Mouse (Mus musculus) embryonic facial prominence, embryonic 12.5 days (tissue): Measurements from ENCODE around the gene Prss47. TPM values are rescaled to one million over a fixed set of nuclear protein-coding genes. Genes with fewer than 3 reads are reported as not detected.

Experiments used
- ATAC-seq: fragments of 200-750 bp; cut with Nextera tagmentation; 2 replicates; pipeline ENCODE4 v1.8.0; 2017; ENCODE audit not compliant: insufficient number of reproducible peaks, insufficient read depth, low FRiP score, low TSS enrichment
- H3K27ac ChIP-seq: fragments of 300-500 bp; sonication (generic); 2 replicates; pipeline ENCODE4 v1.5.1; 2016; ENCODE audit warnings: mild to moderate bottlenecking
- H3K27me3 ChIP-seq: fragments of 300-500 bp; sonication (generic); 2 replicates; pipeline ENCODE4 v1.6.1; 2016; ENCODE audit warnings: mild to moderate bottlenecking, moderate library complexity
- H3K36me3 ChIP-seq: fragments of 300-500 bp; sonication (generic); 2 replicates; pipeline ENCODE4 v1.6.1; 2016; ENCODE audit warnings: mild to moderate bottlenecking
- H3K4me1 ChIP-seq: fragments of 300-500 bp; sonication (generic); 2 replicates; pipeline ENCODE4 v1.6.1; 2016
- H3K4me2 ChIP-seq: fragments of 300-500 bp; sonication (generic); replicated peaks from 2 replicates; pipeline ENCODE4 v1.6.1; 2016; ENCODE audit warnings: mild to moderate bottlenecking, moderate library complexity
- H3K4me3 ChIP-seq: fragments of 300-500 bp; sonication (generic); 2 replicates; pipeline ENCODE4 v1.5.1; 2016; ENCODE audit warnings: mild to moderate bottlenecking
- H3K9ac ChIP-seq: fragments of 300-500 bp; sonication (generic); 2 replicates; pipeline ENCODE4 v1.6.1; 2016; ENCODE audit warnings: mild to moderate bottlenecking, moderate library complexity
- H3K9me3 ChIP-seq: fragments of 300-500 bp; sonication (generic); 2 replicates; pipeline ENCODE4 v1.6.1; 2016; ENCODE audit warnings: mild to moderate bottlenecking, moderate library complexity
- WGBS: fragments of 180-500 bp; shearing (Covaris S2); methylation state at CpG from one replicate; pipeline ENCODE4 v1.1.7; 2016; 5-methylcytosine and 5-hydroxymethylcytosine counted together
- polyA plus RNA-seq: library from polyadenylated mRNA; unstranded; fragments of >200 nt; fragmentation: Nextera tagmentation; extraction: Ambion mirVana; gene quantifications from 2 replicates; pipeline ENCODE4 v1.2.1, GENCODE M21; 2016

Gene Prss47
- not detected in 2 replicates for polyA plus RNA-seq

- H3K4me1 ChIP-seq, result no peaks in the 10 kb centered on the region
- whole genome bisulfite sequencing, result 84% methylated on average over 9 of the region's 9 CpGs
- H3K27ac ChIP-seq, result no peak within 1 kb of the TSS
- no peak within 1 kb of the TSS for H3K9ac ChIP-seq
- H3K4me3 ChIP-seq, result no peak within 1 kb of the TSS
- no peak within 1 kb of the TSS for H3K4me2 ChIP-seq
- no peaks in the 10 kb centered on the region for H3K36me3 ChIP-seq
- no peaks in the 10 kb centered on the region for H3K9me3 ChIP-seq
- no peak for ATAC-seq
- no peaks in the 10 kb centered on the region for H3K27me3 ChIP-seq
Measured at GRCm38 (mm10) chr13:65052660-65053059, at the start of gene Prss47. Gene Prss47, minus strand, starts transcription at chr13:65052760.

- Histone ChIP-seq H3K36me3 (0 out of 2 replicates have a peak, but pooled peaks cover 10% of the 10 kb centered on the region), H3K9ac (no peak overlapping the region), H3K9me3 (peaks cover 24% of the 10 kb centered on the region), H3K27ac (no peak overlapping the region), H3K27me3 (no peaks in the 10 kb centered on the region), H3K4me2 (no peak overlapping the region), H3K4me3 (no peak overlapping the region), H3K4me1 (no peaks in the 10 kb centered on the region)
- WGBS, result 90% methylated on average over 3 of the region's 3 CpGs
- ATAC-seq, result no peak
Measured at GRCm38 (mm10) chr13:65101232-65101631, 48.7 kb upstream of the Prss47 start.

- no peak overlapping the region for H3K4me2 ChIP-seq
- H3K4me3 ChIP-seq, result no peak overlapping the region
- H3K9ac ChIP-seq, result no peak overlapping the region
- peaks cover 20% of the 10 kb centered on the region for H3K9me3 ChIP-seq
- WGBS, result 91% methylated on average over 9 of the region's 9 CpGs
- H3K4me1 ChIP-seq, result no peaks in the 10 kb centered on the region
- no peak for ATAC-seq
- 0 out of 2 replicates have a peak, but pooled peaks cover 10% of the 10 kb centered on the region for H3K36me3 ChIP-seq
- no peaks in the 10 kb centered on the region for H3K27me3 ChIP-seq
- H3K27ac ChIP-seq, result no peak overlapping the region
Measured at GRCm38 (mm10) chr13:65100678-65101077, 48.1 kb upstream of the Prss47 start.

- H3K36me3 ChIP-seq, result peaks cover 17% of the 10 kb centered on the region; the same call in 1 of the 2 replicates
- no peak overlapping the region for H3K4me3 ChIP-seq
- H3K9ac ChIP-seq, result no peak overlapping the region
- no peak for ATAC-seq
- no peaks in the 10 kb centered on the region for H3K4me1 ChIP-seq
- peaks cover 7% of the 10 kb centered on the region for H3K9me3 ChIP-seq
- H3K27me3 ChIP-seq, result no peaks in the 10 kb centered on the region
- H3K27ac ChIP-seq, result no peak overlapping the region
- no peak overlapping the region for H3K4me2 ChIP-seq
Measured at GRCm38 (mm10) chr13:65097018-65097417, 44.5 kb upstream of the Prss47 start.

GRCm38 (mm10) chr13:65095923-65096322, 43.4 kb upstream of the Prss47 start:
- no peak overlapping the region for H3K27ac ChIP-seq
- no peaks in the 10 kb centered on the region; the same call in 1 of the 2 replicates for H3K9me3 ChIP-seq
- H3K27me3 ChIP-seq, result no peaks in the 10 kb centered on the region
- ATAC-seq, result no peak
- no peak overlapping the region for H3K4me2 ChIP-seq
- peaks cover 22% of the 10 kb centered on the region for H3K36me3 ChIP-seq
- H3K4me3 ChIP-seq, result no peak overlapping the region
- no peak overlapping the region for H3K9ac ChIP-seq
- WGBS, result 93% methylated on average over 4 of the region's 4 CpGs
- no peaks in the 10 kb centered on the region for H3K4me1 ChIP-seq

GRCm38 (mm10) chr13:65069969-65070368, 17.4 kb upstream of the Prss47 start:
- no peak overlapping the region for H3K9ac ChIP-seq
- H3K4me3 ChIP-seq, result no peak overlapping the region
- H3K9me3 ChIP-seq, result no peaks in the 10 kb centered on the region
- no peaks in the 10 kb centered on the region for H3K4me1 ChIP-seq
- 92% methylated on average over 2 of the region's 2 CpGs for WGBS
- peaks cover 27% of the 10 kb centered on the region; the same call in 1 of the 2 replicates for H3K36me3 ChIP-seq
- H3K27me3 ChIP-seq, result no peaks in the 10 kb centered on the region
- H3K4me2 ChIP-seq, result no peak overlapping the region
- no peak for ATAC-seq
- no peak overlapping the region for H3K27ac ChIP-seq

- no peak overlapping the region for H3K4me2 ChIP-seq
- no peak overlapping the region for H3K9ac ChIP-seq
- no peaks in the 10 kb centered on the region for H3K4me1 ChIP-seq
- 61% methylated on average over 4 of the region's 4 CpGs for WGBS
- no peaks in the 10 kb centered on the region for H3K36me3 ChIP-seq
- ATAC-seq, result no peak
- no peaks in the 10 kb centered on the region for H3K9me3 ChIP-seq
- no peak overlapping the region for H3K27ac ChIP-seq
- H3K4me3 ChIP-seq, result no peak overlapping the region
- H3K27me3 ChIP-seq, result no peaks in the 10 kb centered on the region
Measured at GRCm38 (mm10) chr13:65035057-65035456, 17.5 kb downstream of the Prss47 start.

GRCm38 (mm10) chr13:65032758-65033157, 19.8 kb downstream of the Prss47 start, which contains the start of gene Spata31d1c:
Gene Spata31d1c, plus strand, starts transcription at chr13:65033058.
- H3K36me3 ChIP-seq, result no peaks in the 10 kb centered on the region
- ATAC-seq, result no peak

GRCm38 (mm10) chr13:65011052-65011738, 41.4 kb downstream of the Prss47 start:
- Histone ChIP-seq H3K27me3 (no peaks in the 10 kb centered on the region), H3K4me1 (no peaks in the 10 kb centered on the region), H3K36me3 (no peaks in the 10 kb centered on the region), H3K27ac (no peak overlapping the region), H3K4me3 (no peak overlapping the region), H3K9me3 (no peaks in the 10 kb centered on the region), H3K4me2 (no peak overlapping the region), H3K9ac (no peak overlapping the region)
- 77% methylated on average over 4 of the region's 4 CpGs for WGBS
- no peak for ATAC-seq

More at GRCm38 (mm10) chr13:65032758-65033157, 19.8 kb downstream of the Prss47 start, which contains the start of gene Spata31d1c:
- Histone ChIP-seq H3K9ac (no peak within 1 kb of the TSS), H3K27ac (no peak within 1 kb of the TSS), H3K4me3 (no peak within 1 kb of the TSS), H3K27me3 (no peaks in the 10 kb centered on the region), H3K9me3 (no peaks in the 10 kb centered on the region), H3K4me2 (no peak within 1 kb of the TSS), H3K4me1 (no peaks in the 10 kb centered on the region)

- Histone ChIP-seq H3K9me3 (no peaks in the 10 kb centered on the region), H3K4me1 (no peaks in the 10 kb centered on the region), H3K27me3 (no peaks in the 10 kb centered on the region), H3K9ac (no peak overlapping the region), H3K4me3 (no peak overlapping the region), H3K27ac (no peak overlapping the region), H3K4me2 (no peak overlapping the region), H3K36me3 (no peaks in the 10 kb centered on the region)
- ATAC-seq, result no peak
- 50% methylated on average over 1 of the region's 1 CpGs for WGBS
Measured at GRCm38 (mm10) chr13:65007971-65008370, 44.6 kb downstream of the Prss47 start.

- ATAC-seq, result no peak
- H3K36me3 ChIP-seq, result no peaks in the 10 kb centered on the region
- H3K9ac ChIP-seq, result no peak overlapping the region
- H3K27me3 ChIP-seq, result no peaks in the 10 kb centered on the region
- no peak overlapping the region for H3K27ac ChIP-seq
- H3K9me3 ChIP-seq, result no peaks in the 10 kb centered on the region
- 95% methylated on average over 1 of the region's 1 CpGs for WGBS
- no peak overlapping the region for H3K4me2 ChIP-seq
- no peaks in the 10 kb centered on the region for H3K4me1 ChIP-seq
- no peak overlapping the region for H3K4me3 ChIP-seq
Measured at GRCm38 (mm10) chr13:65006760-65007159, 45.8 kb downstream of the Prss47 start.

GRCm38 (mm10) chr13:65005414-65005813, 47.1 kb downstream of the Prss47 start:
- no peak for ATAC-seq
- H3K36me3 ChIP-seq, result no peaks in the 10 kb centered on the region
- H3K27ac ChIP-seq, result no peak overlapping the region
- H3K4me1 ChIP-seq, result no peaks in the 10 kb centered on the region
- H3K4me3 ChIP-seq, result no peak overlapping the region
- H3K27me3 ChIP-seq, result no peaks in the 10 kb centered on the region
- H3K4me2 ChIP-seq, result no peak overlapping the region
- no peak overlapping the region for H3K9ac ChIP-seq
- H3K9me3 ChIP-seq, result no peaks in the 10 kb centered on the region
